Mouse (Mus musculus) macrophage (primary cell): ENCODE measurements around the gene Clcn1. TPM values are rescaled to one million over a fixed set of nuclear protein-coding genes. Genes with fewer than 3 reads are reported as not detected.
A peak's percentile ranks its signal among the peaks of the same experiment; 100 is the strongest.

Source experiments
- H3K27ac ChIP-seq: fragments of 350-480 bp; formaldehyde crosslinking; 2 replicates; pipeline ENCODE4 v1.9.0; 2021
- H3K36me3 ChIP-seq: fragments of 350-480 bp; formaldehyde crosslinking; 2 replicates; pipeline ENCODE4 v1.9.0; 2021; ENCODE audit errors: inconsistent target
- H3K4me3 ChIP-seq: fragments of 350-480 bp; formaldehyde crosslinking; 2 replicates; pipeline ENCODE4 v1.9.0; 2021; ENCODE audit errors: inconsistent target
- H3K79me2 ChIP-seq: fragments of 350-480 bp; formaldehyde crosslinking; 2 replicates; pipeline ENCODE4 v1.9.0; 2021; ENCODE audit errors: inconsistent target
- WGBS: methylation state at CpG from one replicate; pipeline ENCODE4 v1.1.7; 2026; ENCODE audit warnings: inconsistent platforms; ENCODE audit not compliant: missing documents; 5-methylcytosine and 5-hydroxymethylcytosine counted together
- polyA plus RNA-seq: library from polyadenylated mRNA; stranded (reverse); fragments of 250-400 nt; gene quantifications from 3 replicates; pipeline ENCODE4 v1.2.4, GENCODE M21; 2018; ENCODE audit warnings: inconsistent platforms

Clcn1 gene
- polyA plus RNA-seq, 1 experiment from 2014 or later, result 0.09 TPM

DNA sequence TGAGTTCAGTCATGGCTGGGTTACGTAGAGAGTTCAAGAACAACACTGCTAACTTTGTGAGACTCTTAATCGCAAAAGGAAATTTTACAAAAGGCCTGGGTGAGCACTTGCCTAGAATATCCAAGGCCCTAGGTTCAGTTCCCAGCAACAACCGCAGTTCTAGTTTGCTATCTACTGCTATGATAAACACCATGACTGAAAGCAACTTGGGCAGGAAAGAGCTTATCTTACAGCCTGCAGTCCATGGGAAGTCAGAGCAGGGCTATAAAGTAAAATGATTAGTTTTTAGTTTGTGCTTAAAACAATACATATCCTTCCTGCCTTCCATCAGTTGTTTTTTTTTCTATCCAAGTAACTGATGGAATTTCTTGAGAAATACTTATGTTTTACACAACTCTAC, 40.0 kb downstream of the Clcn1 start:
- 97% methylated on average over 3 of the region's 3 CpGs for WGBS
- no peak overlapping the region for H3K4me3 ChIP-seq
- H3K36me3 ChIP-seq, result no peaks in the 10 kb centered on the region
- H3K27ac ChIP-seq, result no peak overlapping the region
- H3K79me2 ChIP-seq, result no peaks in the 10 kb centered on the region

DNA sequence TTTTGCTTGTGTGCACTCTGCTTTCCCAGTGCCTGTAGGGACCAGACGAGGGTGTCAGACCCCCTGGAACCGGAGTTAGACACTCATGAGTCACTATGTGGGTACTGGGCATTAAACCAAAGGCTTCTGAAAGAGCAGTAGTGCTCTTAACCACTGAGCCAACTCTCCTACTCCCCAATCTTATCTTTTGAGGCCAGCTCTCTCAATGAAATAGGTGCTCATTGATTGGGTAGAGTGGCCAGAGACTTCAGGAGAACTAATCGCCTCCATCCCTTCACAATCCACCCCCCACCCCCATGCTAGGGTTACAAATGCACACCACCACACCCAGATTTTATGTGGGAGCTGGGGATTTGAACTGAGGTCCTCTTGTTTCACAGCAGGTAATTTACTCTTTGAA, 42.3 kb downstream of the Clcn1 start:
- 88% methylated on average over 3 of the region's 3 CpGs for WGBS

DNA sequence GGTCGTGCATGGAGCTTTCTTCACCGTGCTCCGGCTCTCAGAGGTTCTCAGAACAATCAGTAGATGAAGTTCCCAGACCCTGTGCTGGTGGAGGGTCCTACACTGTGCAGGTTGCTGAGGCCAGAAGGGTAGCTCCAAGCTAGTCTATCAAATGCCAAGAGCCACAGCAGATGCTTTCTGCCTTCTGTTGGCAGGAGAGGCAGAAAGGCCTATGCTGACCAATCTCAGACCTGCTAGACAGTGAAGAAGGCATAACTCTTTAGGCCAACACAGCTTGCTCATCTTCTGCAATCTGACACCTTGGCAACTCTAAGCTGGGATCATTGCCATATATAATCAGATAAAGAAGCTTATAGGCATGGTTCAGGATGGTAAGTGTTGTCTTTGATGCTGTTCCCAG, 43.7 kb downstream of the Clcn1 start:
- Histone ChIP-seq H3K36me3 (no peaks in the 10 kb centered on the region), H3K79me2 (no peaks in the 10 kb centered on the region), H3K4me3 (no peak overlapping the region), H3K27ac (no peak overlapping the region)
- WGBS, result 96% methylated on average over 3 of the region's 3 CpGs

More for the DNA sequence above, 42.3 kb downstream of the Clcn1 start:
- no peak overlapping the region for H3K4me3 ChIP-seq
- no peaks in the 10 kb centered on the region for H3K79me2 ChIP-seq
- H3K36me3 ChIP-seq, result no peaks in the 10 kb centered on the region
- H3K27ac ChIP-seq, result no peak overlapping the region

DNA sequence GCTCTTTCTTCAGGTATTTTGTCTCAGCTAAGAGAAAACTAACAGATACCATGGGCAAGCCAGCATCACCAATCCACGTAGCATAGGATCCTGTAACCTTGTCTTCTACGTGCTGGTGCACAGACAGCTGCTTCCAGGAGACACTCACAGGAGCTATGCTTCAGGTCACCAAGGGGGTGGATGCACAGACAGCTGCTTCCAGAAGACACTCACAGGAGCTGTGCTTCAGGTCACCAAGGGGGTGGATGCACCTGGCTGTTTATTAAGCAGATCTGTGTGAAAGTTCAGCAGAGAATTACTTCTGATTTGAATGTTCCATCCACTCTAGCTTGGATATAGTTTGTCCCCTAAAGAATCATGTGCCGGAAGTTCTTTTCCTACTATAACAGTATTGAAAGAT, 44.5 kb downstream of the Clcn1 start:
- WGBS, result 97% methylated on average over 3 of the region's 3 CpGs
- H3K79me2 ChIP-seq, result no peaks in the 10 kb centered on the region
- no peak overlapping the region for H3K4me3 ChIP-seq
- H3K36me3 ChIP-seq, result no peaks in the 10 kb centered on the region
- H3K27ac ChIP-seq, result no peak overlapping the region

DNA sequence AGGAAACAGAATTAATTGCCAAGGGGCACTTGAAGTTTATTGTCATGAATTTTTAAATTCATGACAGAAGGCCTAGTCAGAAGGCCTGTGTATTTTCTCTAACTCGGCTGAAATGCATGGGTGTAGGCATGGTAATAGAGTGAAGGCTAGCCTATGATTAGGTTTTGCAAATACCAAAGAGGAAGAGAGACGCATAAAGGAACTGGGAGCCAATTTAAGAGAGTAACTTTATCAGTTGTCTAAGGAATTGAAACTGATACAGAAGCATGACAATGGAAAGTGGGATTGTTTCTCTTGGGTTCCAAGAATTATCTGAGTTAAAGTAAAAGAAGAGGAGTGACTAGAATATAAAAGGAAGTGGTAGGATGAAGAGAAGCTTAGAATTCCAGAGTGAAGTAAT, 52.7 kb downstream of the Clcn1 start:
- no peak overlapping the region for H3K27ac ChIP-seq
- H3K36me3 ChIP-seq, result no peaks in the 10 kb centered on the region
- H3K79me2 ChIP-seq, result no peaks in the 10 kb centered on the region
- WGBS, result 23% methylated on average over 2 of the region's 2 CpGs
- no peak overlapping the region for H3K4me3 ChIP-seq

DNA sequence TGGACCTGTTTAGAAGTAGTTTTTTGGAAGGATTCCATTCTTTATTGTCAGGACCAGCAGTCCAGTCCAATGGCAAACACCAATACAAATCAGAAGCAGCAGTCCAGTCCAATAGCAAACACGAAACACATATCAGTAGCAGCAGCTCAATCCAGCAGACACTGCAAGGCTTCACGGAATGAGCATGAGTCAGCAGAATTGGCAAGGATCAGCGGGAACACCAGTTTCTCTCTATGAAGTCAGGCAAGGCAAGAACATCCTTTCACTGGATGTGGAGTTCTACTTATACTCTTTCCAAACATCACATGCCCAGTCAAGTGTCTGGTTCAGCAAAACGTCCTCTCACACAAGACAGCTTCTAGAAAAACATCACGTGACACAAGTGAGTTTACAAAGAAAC, 53.5 kb downstream of the Clcn1 start:
- Histone ChIP-seq H3K79me2 (no peaks in the 10 kb centered on the region), H3K27ac (no peak overlapping the region), H3K4me3 (no peak overlapping the region), H3K36me3 (no peaks in the 10 kb centered on the region)
- 94% methylated on average over 5 of the region's 5 CpGs for WGBS

DNA sequence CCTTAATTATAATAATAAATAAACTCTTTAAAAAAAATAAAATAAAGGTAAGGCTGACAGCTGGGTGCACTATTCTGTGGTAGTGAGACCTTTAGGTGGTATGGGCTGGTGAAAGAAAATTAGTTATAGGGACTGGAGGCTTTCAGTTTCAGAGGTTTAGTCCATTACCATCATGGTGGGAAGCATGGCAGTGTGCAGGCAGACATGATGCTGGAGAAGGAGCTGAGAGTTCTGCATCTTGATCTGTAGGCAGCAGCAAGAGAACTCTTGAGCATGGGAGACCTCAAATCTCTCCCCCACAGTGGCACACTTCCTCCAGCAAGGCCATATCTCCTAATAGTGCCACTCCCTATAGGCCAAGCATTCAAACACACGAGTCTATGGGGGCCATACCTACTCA, 55.7 kb downstream of the Clcn1 start:
- WGBS, result 73% methylated on average over 1 of the region's 1 CpGs

DNA sequence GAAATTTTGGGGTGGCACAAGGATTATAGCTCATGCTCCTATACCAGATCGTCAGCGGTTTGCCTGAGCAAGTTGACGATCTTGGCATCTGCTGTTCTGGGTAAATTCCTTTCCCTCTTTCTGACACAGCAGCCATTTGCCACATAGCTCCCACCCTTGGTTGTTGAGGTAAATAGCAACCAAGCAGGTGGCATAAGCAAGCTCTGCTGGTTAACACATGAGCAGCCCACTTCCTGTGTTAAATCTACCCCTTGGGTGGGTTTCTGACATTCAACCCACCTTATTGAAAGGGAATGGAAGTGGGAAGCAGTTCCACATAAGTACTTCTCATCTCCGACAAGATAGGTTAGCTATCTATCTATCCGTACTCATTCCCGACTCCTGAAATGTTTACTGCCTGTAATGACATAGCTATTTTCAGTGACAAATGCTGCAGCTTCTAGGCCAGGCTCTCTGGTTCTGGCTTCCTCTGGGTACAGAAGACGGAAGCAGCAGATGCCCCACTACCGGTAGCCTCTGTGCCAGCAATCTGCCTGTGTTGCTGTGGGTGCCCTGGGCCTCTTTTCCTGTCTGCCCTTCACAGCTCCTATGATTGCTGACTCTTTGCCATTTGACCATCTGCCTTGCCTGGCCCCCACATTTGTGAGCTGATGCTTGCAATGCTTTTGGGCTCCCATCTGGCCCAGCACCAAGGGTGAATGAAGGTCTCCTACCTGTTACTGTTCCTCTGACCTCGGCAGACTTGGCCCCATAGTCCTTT, 57.1 kb downstream of the Clcn1 start:
- Histone ChIP-seq H3K27ac (0 out of 2 replicates have a peak overlapping the region, but pooled peaks have one; percentile 10), H3K79me2 (no peaks in the 10 kb centered on the region), H3K36me3 (no peaks in the 10 kb centered on the region), H3K4me3 (no peak overlapping the region)
- WGBS, result 24% methylated on average over 9 of the region's 9 CpGs

More for the DNA sequence above, 55.7 kb downstream of the Clcn1 start:
- no peak overlapping the region for H3K27ac ChIP-seq
- H3K79me2 ChIP-seq, result no peaks in the 10 kb centered on the region
- H3K36me3 ChIP-seq, result no peaks in the 10 kb centered on the region
- no peak overlapping the region for H3K4me3 ChIP-seq

DNA sequence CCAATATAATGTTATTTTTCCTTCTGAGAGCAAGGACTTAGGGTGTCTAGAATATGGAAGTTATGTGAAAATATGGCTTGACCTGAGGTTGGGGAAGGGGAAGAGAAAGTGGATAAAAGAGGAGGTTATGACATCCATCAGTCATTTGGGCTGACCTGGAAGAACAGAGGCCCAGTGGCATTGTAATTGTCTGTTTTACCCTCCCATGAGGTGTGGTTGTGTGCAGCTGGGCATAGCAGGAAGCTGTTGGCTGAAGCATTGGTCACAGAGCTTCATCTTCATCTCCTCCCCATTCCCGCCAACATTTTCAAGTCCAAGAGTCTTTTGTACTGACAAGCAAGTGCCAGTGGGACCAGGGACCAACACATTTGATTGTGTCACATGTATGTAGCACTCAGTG, 57.8 kb downstream of the Clcn1 start:
- Histone ChIP-seq H3K4me3 (no peak overlapping the region), H3K36me3 (no peaks in the 10 kb centered on the region), H3K79me2 (no peaks in the 10 kb centered on the region), H3K27ac (0 out of 2 replicates have a peak overlapping the region, but pooled peaks have one; percentile 10)
- 13% methylated on average over 1 of the region's 1 CpGs for WGBS

DNA sequence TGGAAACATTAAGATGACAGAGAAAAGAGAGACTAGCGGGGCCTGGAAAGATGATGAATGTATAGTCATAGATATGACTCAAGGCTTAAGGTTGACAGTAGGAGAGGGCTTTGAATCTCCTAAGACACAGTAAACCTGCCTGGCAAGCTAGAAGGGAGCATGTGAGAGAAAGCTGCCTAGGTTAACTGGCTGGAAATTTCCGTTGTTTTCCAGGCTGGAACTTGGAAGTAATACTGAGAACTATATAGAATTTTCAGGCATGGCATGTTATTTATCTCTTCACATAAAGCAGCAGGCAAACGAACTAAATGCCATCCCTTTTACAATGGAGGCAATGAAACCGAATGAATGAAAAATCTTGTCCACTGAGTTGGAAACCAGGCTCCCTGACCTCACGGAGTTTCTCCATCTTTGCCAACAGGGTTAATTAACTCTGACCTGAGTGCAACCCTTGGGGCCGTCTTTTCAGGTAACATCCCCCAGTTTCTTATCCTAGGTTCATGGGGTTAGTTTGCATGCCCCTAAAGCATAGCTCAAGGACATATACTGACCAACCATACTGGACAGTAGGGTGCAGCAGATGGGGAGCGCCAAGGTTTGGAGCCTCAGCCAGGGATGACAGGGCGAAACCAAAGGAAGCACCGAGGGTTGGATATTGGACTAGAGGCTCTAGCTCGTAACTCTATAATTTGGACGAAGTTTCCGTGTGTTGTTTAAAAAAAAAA, 62.0 kb downstream of the Clcn1 start:
- Histone ChIP-seq H3K4me3 (no peak overlapping the region; the same call in 1 of the 2 replicates), H3K27ac (peak overlapping the region; percentile 86), H3K79me2 (peaks cover 20% of the 10 kb centered on the region), H3K36me3 (no peaks in the 10 kb centered on the region)
- WGBS, result 48% methylated on average over 12 of the region's 12 CpGs

DNA sequence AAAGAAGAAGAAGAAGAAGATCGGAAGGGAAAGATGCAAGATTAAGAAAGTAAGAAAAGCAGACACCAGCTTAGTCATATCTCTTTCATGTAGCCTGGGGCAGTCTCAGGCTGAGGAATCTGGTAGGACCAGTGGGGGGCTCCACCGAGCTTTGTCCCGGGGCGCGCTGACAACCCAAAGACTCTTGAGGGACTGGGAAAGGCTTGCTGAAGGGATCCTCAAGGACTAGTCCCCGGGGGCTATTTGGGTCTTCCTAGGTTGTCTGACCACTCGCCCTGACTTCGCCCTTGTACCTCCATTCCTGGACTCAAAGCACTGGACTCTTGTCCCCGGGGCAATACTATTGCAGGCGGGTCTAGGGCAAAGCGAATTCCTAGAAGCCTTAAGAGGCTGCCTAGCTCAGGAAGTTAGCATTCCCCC, 62.5 kb downstream of the Clcn1 start:
- H3K79me2 ChIP-seq, result peaks cover 20% of the 10 kb centered on the region
- H3K27ac ChIP-seq, result peak overlapping the region; percentile 86
- under 1% methylated on average over 11 of the region's 11 CpGs for WGBS

DNA sequence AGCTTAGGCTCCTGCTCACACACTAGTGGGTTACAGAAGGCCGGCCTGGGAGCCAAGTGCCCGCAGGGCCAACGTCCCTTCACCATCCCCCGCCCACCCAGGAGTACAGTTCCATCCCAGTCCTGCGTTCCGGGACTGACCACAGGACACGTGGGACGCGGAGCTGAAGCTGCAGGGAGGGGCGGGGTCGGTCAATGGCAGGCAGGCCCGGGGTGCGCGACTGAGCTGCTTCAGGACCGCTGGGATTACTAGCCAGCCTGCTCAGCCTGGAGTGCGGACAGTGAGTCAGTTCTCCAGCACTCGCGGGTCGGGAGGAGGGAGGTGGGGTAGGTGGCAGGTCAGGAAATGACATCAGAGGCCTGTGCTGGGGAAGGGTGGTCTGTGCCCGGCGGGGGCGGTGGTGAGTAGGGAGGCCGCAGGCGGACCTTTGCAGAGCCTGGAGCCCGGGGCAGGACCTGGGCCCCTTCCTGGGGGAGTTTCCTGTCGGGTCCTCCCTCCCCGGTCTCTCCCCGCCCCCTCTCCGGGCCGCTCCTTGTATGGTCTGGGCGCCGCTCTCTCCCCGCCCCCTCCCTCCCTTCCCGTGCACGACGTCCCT, 63.0 kb downstream of the Clcn1 start, which contains the start of gene Zyx:
TSS of gene Zyx (plus strand) at position 205 of the 595 bp plus-strand sequence.
- Histone ChIP-seq H3K4me3 (peak within 1 kb of the TSS; percentile 83), H3K27ac (peak within 1 kb of the TSS; percentile 86)
- under 1% methylated on average over 27 of the region's 36 CpGs for WGBS

More for the DNA sequence above, 62.5 kb downstream of the Clcn1 start:
- peak overlapping the region; percentile 42 for H3K4me3 ChIP-seq
- no peaks in the 10 kb centered on the region for H3K36me3 ChIP-seq

DNA sequence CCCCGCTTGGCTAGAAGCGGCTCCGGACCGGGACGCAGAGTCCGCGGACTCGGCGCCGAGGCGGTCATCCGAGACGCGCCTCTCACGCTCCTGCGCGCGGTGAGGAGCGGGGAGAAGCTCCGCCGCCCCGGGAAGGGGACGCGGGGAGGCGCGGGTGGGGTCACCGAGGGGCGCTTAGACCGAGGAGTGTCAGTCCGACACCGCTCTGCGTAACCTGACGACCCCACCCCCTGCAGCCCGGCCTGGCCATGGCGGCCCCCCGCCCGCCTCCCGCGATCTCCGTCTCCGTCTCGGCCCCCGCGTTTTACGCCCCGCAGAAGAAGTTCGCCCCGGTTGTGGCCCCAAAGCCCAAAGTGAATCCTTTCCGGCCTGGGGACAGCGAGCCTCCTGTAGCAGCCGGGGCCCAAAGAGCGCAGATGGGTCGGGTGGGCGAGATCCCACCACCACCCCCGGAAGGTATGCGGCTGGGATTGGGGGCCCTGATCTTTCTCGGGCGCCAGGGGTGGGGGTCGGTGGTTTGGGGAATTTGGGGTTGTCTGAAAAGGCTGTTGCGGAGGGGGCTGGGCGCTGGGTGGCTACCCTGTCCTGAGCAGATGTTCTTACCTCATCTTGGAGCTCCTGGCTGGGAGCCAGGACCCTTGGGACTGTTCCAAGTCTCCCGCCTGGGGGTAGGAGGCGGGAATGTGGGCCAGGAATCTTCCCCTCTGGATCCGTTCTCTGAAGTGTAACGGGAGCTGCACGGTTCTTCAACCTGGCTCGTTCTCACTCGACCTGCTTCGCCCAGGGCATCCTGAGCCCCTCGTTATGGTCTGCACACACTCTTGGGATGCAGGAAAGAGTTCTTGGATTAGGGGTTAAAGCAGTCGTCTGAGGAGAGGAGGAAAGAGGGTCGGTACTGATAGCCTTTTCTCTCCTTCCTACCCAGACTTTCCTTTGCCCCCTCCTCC, 63.8 kb downstream of the Clcn1 start:
- peak overlapping the region; percentile 83 for H3K4me3 ChIP-seq
- peaks cover 6% of the 10 kb centered on the region; the same call in 1 of the 2 replicates for H3K36me3 ChIP-seq
- H3K79me2 ChIP-seq, result peaks cover 29% of the 10 kb centered on the region
- peak overlapping the region; percentile 81 for H3K27ac ChIP-seq
- WGBS, result 1% methylated on average over 65 of the region's 72 CpGs

More for the DNA sequence above, 63.0 kb downstream of the Clcn1 start, which contains the start of gene Zyx:
- H3K79me2 ChIP-seq, result peaks cover 22% of the 10 kb centered on the region
- no peaks in the 10 kb centered on the region for H3K36me3 ChIP-seq
